Mouse (Mus musculus) E14TG2a.4 (cell line): ENCODE results near the gene Clca4b.

Experiments
- CTCF ChIP-seq: conservative IDR thresholded peaks from 2 replicates; pipeline ENCODE4 v1.5.1; 2014; ENCODE audit warnings: low read length
- NANOG ChIP-seq: IDR thresholded peaks from 2 replicates; pipeline ENCODE4 v1.6.1; 2014; ENCODE audit warnings: borderline replicate concordance, low read length, mixed read lengths

- TF ChIP-seq CTCF (no peak), NANOG (no peak)
These were observed 45.4 kb downstream of the Clca4b start for GRCm38 (mm10) chr3:144886957-144887356.
